Mouse (Mus musculus) hindbrain, embryonic 13.5 days (tissue): Measurements from ENCODE around the gene Pdxp. TPM values are rescaled to one million over a fixed set of nuclear protein-coding genes. Genes with fewer than 3 reads are reported as not detected.

Experiments used
- ATAC-seq: fragments of 200-750 bp; cut with Nextera tagmentation; 2 replicates; pipeline ENCODE4 v1.8.0; 2017; ENCODE audit warnings: moderate TSS enrichment; ENCODE audit not compliant: low FRiP score
- H3K27ac ChIP-seq: fragments of 300-500 bp; sonication (generic); 2 replicates; pipeline ENCODE4 v1.5.1; 2015; ENCODE audit warnings: inconsistent platforms, mild to moderate bottlenecking, moderate library complexity
- H3K27me3 ChIP-seq: fragments of 300-500 bp; sonication (generic); 2 replicates; pipeline ENCODE4 v1.6.1; 2015; ENCODE audit warnings: mild to moderate bottlenecking, inconsistent platforms
- H3K36me3 ChIP-seq: fragments of 300-500 bp; sonication (generic); 2 replicates; pipeline ENCODE4 v1.6.1; 2015; ENCODE audit warnings: mild to moderate bottlenecking, inconsistent platforms
- H3K4me1 ChIP-seq: fragments of 300-500 bp; sonication (generic); replicated peaks from 2 replicates; pipeline ENCODE4 v1.6.1; 2015; ENCODE audit warnings: inconsistent platforms
- H3K4me2 ChIP-seq: fragments of 300-500 bp; sonication (generic); 2 replicates; pipeline ENCODE4 v1.6.1; 2015; ENCODE audit warnings: inconsistent platforms, mild to moderate bottlenecking, moderate library complexity
- H3K4me3 ChIP-seq: fragments of 300-500 bp; sonication (generic); 2 replicates; pipeline ENCODE4 v1.5.1; 2015; ENCODE audit warnings: mild to moderate bottlenecking, inconsistent platforms
- H3K9ac ChIP-seq: fragments of 300-500 bp; sonication (generic); 2 replicates; pipeline ENCODE4 v1.6.1; 2015; ENCODE audit warnings: mild to moderate bottlenecking, inconsistent platforms
- H3K9me3 ChIP-seq: fragments of 300-500 bp; sonication (generic); 2 replicates; pipeline ENCODE4 v1.6.1; 2016; ENCODE audit warnings: inconsistent platforms
- WGBS: fragments of 180-500 bp; shearing (Covaris S2); methylation state at CpG from one replicate; pipeline ENCODE4 v1.1.7; 2015; 5-methylcytosine and 5-hydroxymethylcytosine counted together
- polyA plus RNA-seq: library from polyadenylated mRNA; unstranded; fragments of >200 nt; fragmentation: Nextera tagmentation; extraction: Ambion mirVana; gene quantifications from 2 replicates; pipeline ENCODE4 v1.2.1, GENCODE M21; 2015

Gene Pdxp
- polyA plus RNA-seq, 1 experiment from 2014 or later = 62.7 TPM

GRCm38 (mm10) chr15:78900585-78901421 is 12.9 kb upstream of the Pdxp start:
- Histone ChIP-seq H3K27ac (no peak overlapping the region), H3K4me1 (peaks cover 17% of the 10 kb centered on the region), H3K36me3 (peaks cover 2% of the 10 kb centered on the region; the same call in 1 of the 2 replicates), H3K4me3 (peak overlapping the region; percentile 53), H3K9ac (peak overlapping the region; percentile 79), H3K9me3 (no peaks in the 10 kb centered on the region), H3K4me2 (peak overlapping the region; percentile 90), H3K27me3 (peaks cover 37% of the 10 kb centered on the region)
- 18% methylated on average over 18 of the region's 18 CpGs for WGBS
- ATAC-seq = no peak

- H3K27me3 ChIP-seq = peaks cover 37% of the 10 kb centered on the region
- WGBS = 39% methylated on average over 8 of the region's 8 CpGs
- H3K4me2 ChIP-seq = 0 out of 2 replicates have a peak overlapping the region, but pooled peaks have one; percentile 90
- H3K9me3 ChIP-seq = no peaks in the 10 kb centered on the region
- no peak overlapping the region for H3K27ac ChIP-seq
- H3K36me3 ChIP-seq = no peaks in the 10 kb centered on the region
- H3K4me1 ChIP-seq = peaks cover 15% of the 10 kb centered on the region
- peak overlapping the region; percentile 24; the same call in 1 of the 2 replicates for H3K9ac ChIP-seq
- no peak overlapping the region for H3K4me3 ChIP-seq
- no peak for ATAC-seq
Measured at GRCm38 (mm10) chr15:78901422-78901789, 12.3 kb upstream of the Pdxp start.

GRCm38 (mm10) chr15:78903243-78903642 is 10.5 kb upstream of the Pdxp start:
- H3K4me3 ChIP-seq = no peak overlapping the region
- peaks cover 14% of the 10 kb centered on the region for H3K4me1 ChIP-seq
- no peak overlapping the region for H3K9ac ChIP-seq
- no peak overlapping the region for H3K4me2 ChIP-seq
- H3K9me3 ChIP-seq = no peaks in the 10 kb centered on the region
- no peaks in the 10 kb centered on the region for H3K36me3 ChIP-seq
- WGBS = 5% methylated on average over 2 of the region's 2 CpGs
- peak; percentile 37; the same call in 1 of the 2 replicates for ATAC-seq
- H3K27me3 ChIP-seq = peaks cover 35% of the 10 kb centered on the region
- H3K27ac ChIP-seq = no peak overlapping the region

GRCm38 (mm10) chr15:78908399-78908798 is 5.3 kb upstream of the Pdxp start:
- Histone ChIP-seq H3K4me3 (no peak overlapping the region), H3K27me3 (no peaks in the 10 kb centered on the region), H3K9me3 (no peaks in the 10 kb centered on the region), H3K36me3 (no peaks in the 10 kb centered on the region), H3K4me1 (peaks cover 5% of the 10 kb centered on the region), H3K9ac (no peak overlapping the region), H3K4me2 (no peak overlapping the region), H3K27ac (no peak overlapping the region)
- WGBS = 82% methylated on average over 7 of the region's 7 CpGs
- ATAC-seq = no peak

- Histone ChIP-seq H3K27ac (no peak overlapping the region), H3K9me3 (no peaks in the 10 kb centered on the region), H3K9ac (no peak overlapping the region; the same call in 1 of the 2 replicates), H3K4me1 (peaks cover 6% of the 10 kb centered on the region), H3K4me3 (no peak overlapping the region), H3K4me2 (no peak overlapping the region), H3K27me3 (no peaks in the 10 kb centered on the region), H3K36me3 (no peaks in the 10 kb centered on the region)
- no peak for ATAC-seq
- whole genome bisulfite sequencing = 94% methylated on average over 8 of the region's 8 CpGs
Measured at GRCm38 (mm10) chr15:78908982-78909381, 4.7 kb upstream of the Pdxp start.

GRCm38 (mm10) chr15:78912040-78912439 is 1.7 kb upstream of the Pdxp start:
- 0 out of 2 replicates have a peak overlapping the region, but pooled peaks have one; percentile 55 for H3K9ac ChIP-seq
- no peaks in the 10 kb centered on the region for H3K36me3 ChIP-seq
- H3K27me3 ChIP-seq = no peaks in the 10 kb centered on the region
- peaks cover 30% of the 10 kb centered on the region for H3K4me1 ChIP-seq
- no peak overlapping the region for H3K27ac ChIP-seq
- H3K4me2 ChIP-seq = no peak overlapping the region
- 30% methylated on average over 9 of the region's 9 CpGs for WGBS
- no peak for ATAC-seq
- no peak overlapping the region for H3K4me3 ChIP-seq
- no peaks in the 10 kb centered on the region for H3K9me3 ChIP-seq

GRCm38 (mm10) chr15:78914091-78914822 is 538 bp downstream of the Pdxp start:
- H3K27me3 ChIP-seq = no peaks in the 10 kb centered on the region
- H3K36me3 ChIP-seq = peaks cover 16% of the 10 kb centered on the region
- ATAC-seq = peak; percentile 78
- peaks cover 36% of the 10 kb centered on the region for H3K4me1 ChIP-seq
- peak overlapping the region; percentile 97 for H3K27ac ChIP-seq
- H3K4me3 ChIP-seq = peak overlapping the region; percentile 65
- under 1% methylated on average over 80 of the region's 87 CpGs for WGBS
- peak overlapping the region; percentile 84 for H3K4me2 ChIP-seq
- peak overlapping the region; percentile 89 for H3K9ac ChIP-seq
- no peaks in the 10 kb centered on the region for H3K9me3 ChIP-seq

GRCm38 (mm10) chr15:78914823-78915659 is 1.3 kb downstream of the Pdxp start:
- peak overlapping the region; percentile 84 for H3K4me2 ChIP-seq
- peaks cover 20% of the 10 kb centered on the region for H3K36me3 ChIP-seq
- no peaks in the 10 kb centered on the region for H3K27me3 ChIP-seq
- peak overlapping the region; percentile 97; the same call in 1 of the 2 replicates for H3K27ac ChIP-seq
- no peaks in the 10 kb centered on the region for H3K9me3 ChIP-seq
- H3K9ac ChIP-seq = peak overlapping the region; percentile 89
- 51% methylated on average over 8 of the region's 8 CpGs for WGBS
- H3K4me1 ChIP-seq = peaks cover 36% of the 10 kb centered on the region
- ATAC-seq = no peak
- peak overlapping the region; percentile 65 for H3K4me3 ChIP-seq

GRCm38 (mm10) chr15:78915660-78916017 is 1.9 kb downstream of the Pdxp start:
- 6% methylated on average over 8 of the region's 8 CpGs for WGBS
- H3K36me3 ChIP-seq = peaks cover 20% of the 10 kb centered on the region
- peaks cover 36% of the 10 kb centered on the region for H3K4me1 ChIP-seq
- peak; percentile 6; the same call in 1 of the 2 replicates for ATAC-seq
- peak overlapping the region; percentile 81 for H3K27ac ChIP-seq
- no peaks in the 10 kb centered on the region for H3K9me3 ChIP-seq
- no peaks in the 10 kb centered on the region for H3K27me3 ChIP-seq
- H3K4me2 ChIP-seq = peak overlapping the region; percentile 84
- H3K9ac ChIP-seq = peak overlapping the region; percentile 89
- peak overlapping the region; percentile 65 for H3K4me3 ChIP-seq

- H3K9ac ChIP-seq = peak overlapping the region; percentile 89
- ATAC-seq = peak; percentile 3; the same call in 1 of the 2 replicates
- H3K27me3 ChIP-seq = no peaks in the 10 kb centered on the region
- peak overlapping the region; percentile 84 for H3K4me2 ChIP-seq
- 21% methylated on average over 12 of the region's 12 CpGs for WGBS
- peak overlapping the region; percentile 81 for H3K27ac ChIP-seq
- peaks cover 36% of the 10 kb centered on the region for H3K4me1 ChIP-seq
- no peaks in the 10 kb centered on the region for H3K9me3 ChIP-seq
- peak overlapping the region; percentile 65 for H3K4me3 ChIP-seq
- H3K36me3 ChIP-seq = peaks cover 20% of the 10 kb centered on the region
Measured at GRCm38 (mm10) chr15:78916052-78916826, 2.5 kb downstream of the Pdxp start.

GRCm38 (mm10) chr15:78918126-78918525 is 4.4 kb downstream of the Pdxp start:
- Histone ChIP-seq H3K4me1 (peaks cover 33% of the 10 kb centered on the region), H3K27ac (no peak overlapping the region), H3K36me3 (peaks cover 20% of the 10 kb centered on the region), H3K27me3 (no peaks in the 10 kb centered on the region), H3K9ac (peak overlapping the region; percentile 35; the same call in 1 of the 2 replicates), H3K4me3 (no peak overlapping the region), H3K4me2 (no peak overlapping the region), H3K9me3 (no peaks in the 10 kb centered on the region)
- WGBS = 94% methylated on average over 23 of the region's 23 CpGs
- ATAC-seq = no peak
